Mouse (Mus musculus) kidney, embryonic 15.5 days (tissue): Measurements from ENCODE around the gene Fam186b. TPM values are rescaled to one million over a fixed set of nuclear protein-coding genes. Genes with fewer than 3 reads are reported as not detected.

Experiments used
- ATAC-seq: fragments of 200-750 bp; cut with Nextera tagmentation; replicated peaks from 2 replicates; pipeline ENCODE4 v1.8.0; 2017; ENCODE audit warnings: moderate TSS enrichment; ENCODE audit not compliant: low FRiP score
- H3K27ac ChIP-seq: fragments of 300-500 bp; sonication (generic); 2 replicates; pipeline ENCODE4 v1.5.1; 2015; ENCODE audit warnings: mild to moderate bottlenecking, inconsistent platforms
- H3K27me3 ChIP-seq: fragments of 300-500 bp; sonication (generic); 2 replicates; pipeline ENCODE4 v1.6.1; 2015; ENCODE audit warnings: inconsistent platforms
- H3K36me3 ChIP-seq: fragments of 300-500 bp; sonication (generic); 2 replicates; pipeline ENCODE4 v1.6.1; 2015; ENCODE audit warnings: inconsistent platforms
- H3K4me1 ChIP-seq: fragments of 300-500 bp; sonication (generic); 2 replicates; pipeline ENCODE4 v1.6.1; 2015; ENCODE audit warnings: inconsistent platforms
- H3K4me2 ChIP-seq: fragments of 300-500 bp; sonication (generic); 2 replicates; pipeline ENCODE4 v1.6.1; 2015; ENCODE audit warnings: moderate library complexity, mild to moderate bottlenecking, inconsistent platforms
- H3K4me3 ChIP-seq: fragments of 300-500 bp; sonication (generic); replicated peaks from 2 replicates; pipeline ENCODE4 v1.5.1; 2015; ENCODE audit warnings: mild to moderate bottlenecking, inconsistent platforms
- H3K9ac ChIP-seq: fragments of 300-500 bp; sonication (generic); 2 replicates; pipeline ENCODE4 v1.6.1; 2015; ENCODE audit warnings: mild to moderate bottlenecking, inconsistent platforms
- H3K9me3 ChIP-seq: fragments of 300-500 bp; sonication (generic); replicated peaks from 2 replicates; pipeline ENCODE4 v1.6.1; 2016; ENCODE audit warnings: inconsistent platforms
- WGBS: fragments of 180-500 bp; shearing (Covaris S2); methylation state at CpG from one replicate; pipeline ENCODE4 v1.1.7; 2015; ENCODE audit warnings: mixed read lengths; 5-methylcytosine and 5-hydroxymethylcytosine counted together
- polyA plus RNA-seq: library from polyadenylated mRNA; unstranded; fragments of >200 nt; fragmentation: Nextera tagmentation; extraction: Ambion mirVana; gene quantifications from 2 replicates; pipeline ENCODE4 v1.2.1, GENCODE M21; 2015

The Fam186b gene
- polyA plus RNA-seq, 1 experiment from 2014 or later: 0.43 TPM

- Histone ChIP-seq H3K4me3 (no peak overlapping the region), H3K27ac (peak overlapping the region; percentile 96), H3K9ac (peak overlapping the region; percentile 15; the same call in 1 of the 2 replicates), H3K4me1 (peaks cover 85% of the 10 kb centered on the region), H3K36me3 (peaks cover 27% of the 10 kb centered on the region), H3K27me3 (no peaks in the 10 kb centered on the region), H3K4me2 (peak overlapping the region; percentile 32), H3K9me3 (no peaks in the 10 kb centered on the region)
- ATAC-seq: peak; percentile 91
- 17% methylated on average over 9 of the region's 9 CpGs for WGBS
Measured at GRCm38 (mm10) chr15:99332921-99333675, 37.4 kb upstream of the Fam186b start.

GRCm38 (mm10) chr15:99332111-99332510, 36.4 kb upstream of the Fam186b start:
- H3K4me1 ChIP-seq: peaks cover 77% of the 10 kb centered on the region
- H3K27me3 ChIP-seq: no peaks in the 10 kb centered on the region
- peak overlapping the region; percentile 96 for H3K27ac ChIP-seq
- no peak for ATAC-seq
- H3K36me3 ChIP-seq: peaks cover 37% of the 10 kb centered on the region
- H3K9ac ChIP-seq: 0 out of 2 replicates have a peak overlapping the region, but pooled peaks have one; percentile 15
- H3K9me3 ChIP-seq: no peaks in the 10 kb centered on the region
- H3K4me3 ChIP-seq: no peak overlapping the region
- H3K4me2 ChIP-seq: no peak overlapping the region; the same call in 1 of the 2 replicates

- Histone ChIP-seq H3K36me3 (peaks cover 42% of the 10 kb centered on the region), H3K4me1 (peaks cover 69% of the 10 kb centered on the region), H3K4me3 (no peak overlapping the region), H3K27me3 (no peaks in the 10 kb centered on the region), H3K4me2 (no peak overlapping the region), H3K9ac (no peak overlapping the region), H3K9me3 (no peaks in the 10 kb centered on the region), H3K27ac (peak overlapping the region; percentile 96)
- ATAC-seq: no peak
- 84% methylated on average over 5 of the region's 5 CpGs for WGBS
Measured at GRCm38 (mm10) chr15:99331341-99331740, 35.7 kb upstream of the Fam186b start.

GRCm38 (mm10) chr15:99330324-99330723, 34.6 kb upstream of the Fam186b start:
- Histone ChIP-seq H3K4me3 (no peak overlapping the region), H3K4me1 (peaks cover 59% of the 10 kb centered on the region), H3K27ac (peak overlapping the region; percentile 42; the same call in 1 of the 2 replicates), H3K9me3 (no peaks in the 10 kb centered on the region), H3K27me3 (no peaks in the 10 kb centered on the region), H3K9ac (no peak overlapping the region), H3K36me3 (peaks cover 52% of the 10 kb centered on the region), H3K4me2 (no peak overlapping the region)
- WGBS: 68% methylated on average over 2 of the region's 2 CpGs
- ATAC-seq: no peak

GRCm38 (mm10) chr15:99328011-99328410, 32.3 kb upstream of the Fam186b start:
- Histone ChIP-seq H3K27me3 (no peaks in the 10 kb centered on the region), H3K9ac (no peak overlapping the region), H3K36me3 (peaks cover 76% of the 10 kb centered on the region), H3K27ac (no peak overlapping the region), H3K4me2 (no peak overlapping the region), H3K9me3 (no peaks in the 10 kb centered on the region), H3K4me1 (peaks cover 36% of the 10 kb centered on the region), H3K4me3 (no peak overlapping the region)
- no peak for ATAC-seq
- WGBS: 97% methylated on average over 5 of the region's 5 CpGs

GRCm38 (mm10) chr15:99326959-99327358, 31.3 kb upstream of the Fam186b start:
- Histone ChIP-seq H3K36me3 (peaks cover 86% of the 10 kb centered on the region), H3K9ac (no peak overlapping the region), H3K27ac (peak overlapping the region; percentile 55; the same call in 1 of the 2 replicates), H3K4me2 (no peak overlapping the region), H3K4me3 (no peak overlapping the region), H3K4me1 (peaks cover 26% of the 10 kb centered on the region), H3K9me3 (no peaks in the 10 kb centered on the region), H3K27me3 (no peaks in the 10 kb centered on the region)
- WGBS: 87% methylated on average over 1 of the region's 1 CpGs
- no peak for ATAC-seq

GRCm38 (mm10) chr15:99326407-99326806, 30.7 kb upstream of the Fam186b start:
- H3K4me3 ChIP-seq: no peak overlapping the region
- H3K9me3 ChIP-seq: no peaks in the 10 kb centered on the region
- H3K9ac ChIP-seq: no peak overlapping the region
- peaks cover 89% of the 10 kb centered on the region for H3K36me3 ChIP-seq
- peaks cover 20% of the 10 kb centered on the region for H3K4me1 ChIP-seq
- no peaks in the 10 kb centered on the region for H3K27me3 ChIP-seq
- ATAC-seq: no peak; the same call in 1 of the 2 replicates
- WGBS: 52% methylated on average over 2 of the region's 2 CpGs
- H3K27ac ChIP-seq: peak overlapping the region; percentile 55
- no peak overlapping the region for H3K4me2 ChIP-seq

- 92% methylated on average over 6 of the region's 6 CpGs for WGBS
- H3K9me3 ChIP-seq: no peaks in the 10 kb centered on the region
- no peak overlapping the region for H3K9ac ChIP-seq
- no peaks in the 10 kb centered on the region for H3K27me3 ChIP-seq
- H3K4me2 ChIP-seq: no peak overlapping the region
- H3K4me3 ChIP-seq: no peak overlapping the region
- H3K36me3 ChIP-seq: peaks cover 91% of the 10 kb centered on the region
- no peak for ATAC-seq
- peak overlapping the region; percentile 55; the same call in 1 of the 2 replicates for H3K27ac ChIP-seq
- peaks cover 19% of the 10 kb centered on the region for H3K4me1 ChIP-seq
Measured at GRCm38 (mm10) chr15:99325598-99325997, 29.9 kb upstream of the Fam186b start.

- ATAC-seq: no peak
- Histone ChIP-seq H3K4me3 (no peak overlapping the region), H3K4me1 (peaks cover 8% of the 10 kb centered on the region), H3K27me3 (no peaks in the 10 kb centered on the region), H3K27ac (no peak overlapping the region), H3K4me2 (no peak overlapping the region), H3K9ac (no peak overlapping the region), H3K9me3 (no peaks in the 10 kb centered on the region), H3K36me3 (peaks cover 97% of the 10 kb centered on the region)
- 67% methylated on average over 9 of the region's 9 CpGs for WGBS
Measured at GRCm38 (mm10) chr15:99324151-99324550, 28.5 kb upstream of the Fam186b start.

- Histone ChIP-seq H3K36me3 (peaks cover 99% of the 10 kb centered on the region), H3K9ac (no peak overlapping the region), H3K27ac (peak overlapping the region; percentile 83)
Measured at GRCm38 (mm10) chr15:99320978-99321377, 25.3 kb upstream of the Fam186b start.

GRCm38 (mm10) chr15:99320168-99320674, 24.5 kb upstream of the Fam186b start:
- ATAC-seq: no peak
- 73% methylated on average over 10 of the region's 10 CpGs for WGBS
- Histone ChIP-seq H3K4me2 (no peak overlapping the region), H3K27ac (peak overlapping the region; percentile 83), H3K9me3 (no peaks in the 10 kb centered on the region), H3K9ac (no peak overlapping the region), H3K4me1 (peaks cover 27% of the 10 kb centered on the region), H3K4me3 (no peak overlapping the region), H3K27me3 (no peaks in the 10 kb centered on the region), H3K36me3 (peaks cover 99% of the 10 kb centered on the region)

More at GRCm38 (mm10) chr15:99320978-99321377, 25.3 kb upstream of the Fam186b start:
- ATAC-seq: no peak
- Histone ChIP-seq H3K4me3 (no peak overlapping the region), H3K4me2 (no peak overlapping the region), H3K4me1 (peaks cover 25% of the 10 kb centered on the region), H3K9me3 (no peaks in the 10 kb centered on the region), H3K27me3 (no peaks in the 10 kb centered on the region)
- 64% methylated on average over 9 of the region's 9 CpGs for WGBS

- Histone ChIP-seq H3K9ac (no peak overlapping the region), H3K9me3 (no peaks in the 10 kb centered on the region), H3K4me1 (peaks cover 27% of the 10 kb centered on the region), H3K36me3 (peaks cover 99% of the 10 kb centered on the region), H3K27me3 (no peaks in the 10 kb centered on the region), H3K4me3 (no peak overlapping the region), H3K4me2 (no peak overlapping the region), H3K27ac (peak overlapping the region; percentile 83)
- 52% methylated on average over 3 of the region's 3 CpGs for WGBS
- 0 out of 2 replicates have a peak, but pooled peaks have one; percentile 7 for ATAC-seq
Measured at GRCm38 (mm10) chr15:99319411-99319871, 23.8 kb upstream of the Fam186b start.
